8 mouse cellular contexts compared by ENCODE assay signal in genomic region chr1:172296816-172297510, GRCm38 (mm10). TPM values are rescaled to one million over a fixed set of nuclear protein-coding genes. Genes with fewer than 3 reads are reported as not detected.
DNase-seq lines count a peak whose midpoint lies in the region; ATAC-seq and TF ChIP-seq lines count a peak whose summit lies in the region.

No protein-coding gene starts in this region.

- H3K4me1 ChIP-seq in embryonic facial prominence, embryonic 12.5 days = peaks cover 47% of the 10 kb centered on the region
- H3K4me1 ChIP-seq in heart, postnatal 0 days (ENCODE audit: control insufficient read depth, insufficient read depth) = peaks cover 48% of the 10 kb centered on the region
- peaks cover 21% of the 10 kb centered on the region for H3K4me1 ChIP-seq in lung, embryonic 16.5 days (replicated peaks; ENCODE audit: control insufficient read depth, insufficient read depth, low read length)

- no peaks in the 10 kb centered on the region for H3K36me3 ChIP-seq in embryonic facial prominence, embryonic 12.5 days
- H3K36me3 ChIP-seq in heart, postnatal 0 days (replicated peaks; ENCODE audit: control insufficient read depth, insufficient read depth, low read length) = peaks cover 6% of the 10 kb centered on the region; the same call in 1 of the 2 replicates
- no peaks in the 10 kb centered on the region for H3K36me3 ChIP-seq in lung, embryonic 16.5 days (ENCODE audit: control insufficient read depth, insufficient read depth, low read length)

- no peak for TF ChIP-seq CTCF in heart, postnatal 0 days (IDR thresholded peaks at IDR 0.05; ENCODE audit: low read depth)

- H3K27ac ChIP-seq in embryonic facial prominence, embryonic 12.5 days = 0 out of 2 replicates have a peak overlapping the region, but pooled peaks have one; percentile 55
- H3K27ac ChIP-seq in heart, postnatal 0 days (ENCODE audit: low read depth) = peak overlapping the region; percentile 89
- H3K27ac ChIP-seq in lung, embryonic 16.5 days (ENCODE audit: low read length) = peak overlapping the region; percentile 67

- intact Hi-C loops in left cerebral cortex, postnatal 14 days (cut with DNase I) = no loop called here

- peak overlapping the region; percentile 9 for H3K4me3 ChIP-seq in embryonic facial prominence, embryonic 12.5 days
- H3K4me3 ChIP-seq in heart, postnatal 0 days (ENCODE audit: low read depth, low read length) = peak overlapping the region; percentile 44
- peak overlapping the region; percentile 36 for H3K4me3 ChIP-seq in lung, embryonic 16.5 days (ENCODE audit: low read length)

- peak overlapping the region; percentile 33 for H3K4me2 ChIP-seq in embryonic facial prominence, embryonic 12.5 days (replicated peaks)
- H3K4me2 ChIP-seq in heart, postnatal 0 days (ENCODE audit: low read depth, low read length) = peak overlapping the region; percentile 64
- peak overlapping the region; percentile 51 for H3K4me2 ChIP-seq in lung, embryonic 16.5 days (ENCODE audit: low read depth, low read length)

- 0 out of 2 replicates have a peak overlapping the region, but pooled peaks have one; percentile 11 for H3K9ac ChIP-seq in embryonic facial prominence, embryonic 12.5 days
- H3K9ac ChIP-seq in heart, postnatal 0 days (replicated peaks; ENCODE audit: low read depth, low read length) = peak overlapping the region; percentile 61
- peak overlapping the region; percentile 57 for H3K9ac ChIP-seq in lung, embryonic 16.5 days (ENCODE audit: low read length)

- no peaks in the 10 kb centered on the region for H3K9me3 ChIP-seq in embryonic facial prominence, embryonic 12.5 days
- H3K9me3 ChIP-seq in heart, postnatal 0 days (replicated peaks; ENCODE audit: control insufficient read depth, low read length) = no peaks in the 10 kb centered on the region
- no peaks in the 10 kb centered on the region for H3K9me3 ChIP-seq in lung, embryonic 16.5 days (ENCODE audit: control insufficient read depth, low read length)

- TF ChIP-seq EP300 in heart, postnatal 0 days (IDR thresholded peaks at IDR 0.05; ENCODE audit: low read depth) = no peak

- 83% methylated on average over 6 of the region's 6 CpGs for WGBS in embryonic facial prominence, embryonic 12.5 days
- WGBS in heart, postnatal 0 days = 53% methylated on average over 6 of the region's 6 CpGs
- WGBS in lung, embryonic 16.5 days = 64% methylated on average over 6 of the region's 6 CpGs

- ATAC-seq in embryonic facial prominence, embryonic 12.5 days (ENCODE audit: insufficient number of reproducible peaks, insufficient read depth, low FRiP score, low TSS enrichment) = no peak
- ATAC-seq in heart, postnatal 0 days (ENCODE audit: insufficient read depth, low read depth) = peak; percentile 36; the same call in 1 of the 2 replicates
- ATAC-seq in lung, embryonic 16.5 days (ENCODE audit: low read depth) = no peak; the same call in none of the 2 replicates
- no peak for ATAC-seq in monocyte, adult 5-6 weeks (replicated peaks; ENCODE audit: insufficient number of reproducible peaks, low FRiP score, low TSS enrichment, poor library complexity, severe bottlenecking)

- no peaks in the 10 kb centered on the region for H3K27me3 ChIP-seq in embryonic facial prominence, embryonic 12.5 days
- H3K27me3 ChIP-seq in heart, postnatal 0 days (ENCODE audit: control insufficient read depth, insufficient read depth, low read length) = no peaks in the 10 kb centered on the region
- no peaks in the 10 kb centered on the region for H3K27me3 ChIP-seq in lung, embryonic 16.5 days (ENCODE audit: control insufficient read depth, insufficient read depth, low read depth, low read length)

- DNase-seq in adrenal gland, postnatal 10 days = peak; percentile 70
- no peak for DNase-seq in adrenal gland, postnatal 25 days
- no peak for DNase-seq in heart, postnatal 0 days (ENCODE audit: low spot score)
- DNase-seq in left cerebral cortex, adult 9 months (ENCODE audit: low spot score in 2 of 2) = no peak
- no peak for DNase-seq in left cerebral cortex, postnatal 14 days (ENCODE audit: low spot score in 2 of 2)

RNA-seq across cellular contexts. Expression of gene Atp1a2, which starts 0.9 kb away (rescaled TPM):
- total RNA-seq in adrenal gland, postnatal 10 days (2021) = 100 to 1,000 TPM; 303 to 400 TPM
- 110 and 122 TPM in 2 replicates for total RNA-seq in adrenal gland, postnatal 25 days (2021)
- 4.5 and 4.7 TPM in 2 replicates for polyA plus RNA-seq in embryonic facial prominence, embryonic 12.5 days (2016; fragmentation: Nextera tagmentation; extraction: Ambion mirVana)
- 130 and 131 TPM in 2 replicates for total RNA-seq in heart, postnatal 0 days (2014; rRNA removed; ENCODE audit: low replicate concordance)
- polyA plus RNA-seq in heart, postnatal 0 days (2015; fragmentation: Nextera tagmentation; extraction: Ambion mirVana) = 27.1 and 29.0 TPM in 2 replicates
- polyA plus RNA-seq in lung, embryonic 16.5 days (2015; fragmentation: Nextera tagmentation; extraction: Ambion mirVana) = 6.2 and 6.7 TPM in 2 replicates
- total RNA-seq in left cerebral cortex, postnatal 14 days (2021) = 100 to 1,000 TPM; 571 to 592 TPM
- total RNA-seq in monocyte, adult 5-6 weeks (2017) = not detected in 3 replicates

RNA-seq across cellular contexts. Expression of gene Kcnj9, which starts 32.2 kb away (rescaled TPM):
- total RNA-seq in adrenal gland, postnatal 10 days (2021) = under 1 TPM in 1 of 2 experiments, not detected in 1; 0.12 TPM
- 0.18 TPM in 1 of 2 replicates, not detected in the other for total RNA-seq in adrenal gland, postnatal 25 days (2021)
- 0.15 and 0.22 TPM in 2 replicates for polyA plus RNA-seq in embryonic facial prominence, embryonic 12.5 days (2016; fragmentation: Nextera tagmentation; extraction: Ambion mirVana)
- not detected in 2 replicates for total RNA-seq in heart, postnatal 0 days (2014; rRNA removed; ENCODE audit: low replicate concordance)
- polyA plus RNA-seq in heart, postnatal 0 days (2015; fragmentation: Nextera tagmentation; extraction: Ambion mirVana) = not detected in 2 replicates
- not detected in 2 replicates for polyA plus RNA-seq in lung, embryonic 16.5 days (2015; fragmentation: Nextera tagmentation; extraction: Ambion mirVana)
- 100 to 1,000 TPM; 119 to 130 TPM for total RNA-seq in left cerebral cortex, postnatal 14 days (2021)
- 0.29 TPM in 1 of 3 replicates, not detected in the others for total RNA-seq in monocyte, adult 5-6 weeks (2017)

RNA-seq across cellular contexts. Expression of gene Igsf8, which starts 35.5 kb away (rescaled TPM):
- 10 to 100 TPM; 26.5 to 32.3 TPM for total RNA-seq in adrenal gland, postnatal 10 days (2021)
- 33.7 and 48.7 TPM in 2 replicates for total RNA-seq in adrenal gland, postnatal 25 days (2021)
- polyA plus RNA-seq in embryonic facial prominence, embryonic 12.5 days (2016; fragmentation: Nextera tagmentation; extraction: Ambion mirVana) = 45.4 and 45.8 TPM in 2 replicates
- 22.1 and 30.8 TPM in 2 replicates for total RNA-seq in heart, postnatal 0 days (2014; rRNA removed; ENCODE audit: low replicate concordance)
- 11.4 and 12.6 TPM in 2 replicates for polyA plus RNA-seq in heart, postnatal 0 days (2015; fragmentation: Nextera tagmentation; extraction: Ambion mirVana)
- polyA plus RNA-seq in lung, embryonic 16.5 days (2015; fragmentation: Nextera tagmentation; extraction: Ambion mirVana) = 42.5 and 46.0 TPM in 2 replicates
- 100 to 1,000 TPM; 231 to 244 TPM for total RNA-seq in left cerebral cortex, postnatal 14 days (2021)
- 13.0 to 18.8 TPM (median 16.7 TPM) in 3 replicates for total RNA-seq in monocyte, adult 5-6 weeks (2017)

RNA-seq across cellular contexts. Expression of gene Atp1a4, which starts 38.7 kb away (rescaled TPM):
- total RNA-seq in adrenal gland, postnatal 10 days (2021) = under 1 TPM; 0.24 to 0.30 TPM
- 0.88 and 2.3 TPM in 2 replicates for total RNA-seq in adrenal gland, postnatal 25 days (2021)
- polyA plus RNA-seq in embryonic facial prominence, embryonic 12.5 days (2016; fragmentation: Nextera tagmentation; extraction: Ambion mirVana) = not detected in 2 replicates
- not detected in 2 replicates for total RNA-seq in heart, postnatal 0 days (2014; rRNA removed; ENCODE audit: low replicate concordance)
- polyA plus RNA-seq in heart, postnatal 0 days (2015; fragmentation: Nextera tagmentation; extraction: Ambion mirVana) = 0.07 TPM in 2 replicates
- not detected in 2 replicates for polyA plus RNA-seq in lung, embryonic 16.5 days (2015; fragmentation: Nextera tagmentation; extraction: Ambion mirVana)
- total RNA-seq in left cerebral cortex, postnatal 14 days (2021) = not detected
- 0.43 TPM in 1 of 3 replicates, not detected in the others for total RNA-seq in monocyte, adult 5-6 weeks (2017)

RNA-seq across cellular contexts. Expression of gene Kcnj10, which starts 44.0 kb away (rescaled TPM):
- 1 to 10 TPM in 1 of 2 experiments, under 1 TPM in 1; 0.90 to 1.3 TPM for total RNA-seq in adrenal gland, postnatal 10 days (2021)
- total RNA-seq in adrenal gland, postnatal 25 days (2021) = 0.39 and 0.48 TPM in 2 replicates
- polyA plus RNA-seq in embryonic facial prominence, embryonic 12.5 days (2016; fragmentation: Nextera tagmentation; extraction: Ambion mirVana) = 0.06 and 0.08 TPM in 2 replicates
- not detected in 2 replicates for total RNA-seq in heart, postnatal 0 days (2014; rRNA removed; ENCODE audit: low replicate concordance)
- 0.03 TPM in 1 of 2 replicates, not detected in the other for polyA plus RNA-seq in heart, postnatal 0 days (2015; fragmentation: Nextera tagmentation; extraction: Ambion mirVana)
- 0.15 and 0.20 TPM in 2 replicates for polyA plus RNA-seq in lung, embryonic 16.5 days (2015; fragmentation: Nextera tagmentation; extraction: Ambion mirVana)
- 10 to 100 TPM; 79.5 to 84.5 TPM for total RNA-seq in left cerebral cortex, postnatal 14 days (2021)
- total RNA-seq in monocyte, adult 5-6 weeks (2017) = not detected in 3 replicates

Comparison
In these comparisons a context has a peak if more than half of its experiments do, and no peak if none do; other contexts are left out.
1. H3K9ac ChIP-seq: peak in every context shown above with its lines; median percentile 61 in heart, postnatal 0 days; 57 in lung, embryonic 16.5 days; 11 in embryonic facial prominence, embryonic 12.5 days.
2. RNA of gene Atp1a2, which starts 0.9 kb away (total RNA-seq): 571 to 592 TPM in left cerebral cortex, postnatal 14 days, 303 to 400 TPM in adrenal gland, postnatal 10 days, 130 to 131 TPM in heart, postnatal 0 days and 110 to 122 TPM in adrenal gland, postnatal 25 days; not detected in monocyte, adult 5-6 weeks; every median in the first group is over 100 times any median in the second.
3. RNA of gene Kcnj9, which starts 32.2 kb away (total RNA-seq): 119 to 130 TPM in left cerebral cortex, postnatal 14 days; 0.18 TPM in adrenal gland, postnatal 25 days, 0.12 TPM in adrenal gland, postnatal 10 days, not detected in heart, postnatal 0 days and 0.29 TPM in monocyte, adult 5-6 weeks; every median in the first group is over 10 times any median in the second.
4. Peak in every context shown above with its lines, with median percentiles within 50 percentile points of each other: H3K27ac ChIP-seq, H3K4me2 ChIP-seq and H3K4me3 ChIP-seq.